Comparison of ENCODE assay signal across 17 mouse cellular contexts in the genomic region with DNA sequence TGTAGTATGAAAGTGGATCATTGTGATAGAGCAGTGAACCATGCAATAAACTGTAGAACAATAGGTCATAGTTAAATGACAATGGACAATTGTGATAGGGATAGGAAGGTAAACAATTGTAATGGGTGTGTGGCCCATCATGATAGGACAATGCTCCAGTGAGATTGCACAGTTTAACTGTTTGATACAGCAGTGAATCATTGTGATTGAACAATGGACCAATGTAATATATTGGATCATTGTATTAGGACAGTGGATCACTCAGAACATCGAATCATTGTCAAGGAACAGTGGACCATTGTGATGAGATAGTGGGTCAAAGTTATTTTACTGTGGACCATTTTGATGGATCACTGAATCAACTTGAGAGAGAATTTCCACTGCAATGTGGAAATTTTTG.
"Had no signal": no experiment of that assay in that cellular context is flagged by ENCODE, and none has a peak within 500 bp of the region (broad histone marks: within the 10 kb centered on the region; RNA-seq: fewer than 3 reads in every experiment).

No protein-coding gene starts in this region.

- H3K4me1 ChIP-seq: lung, embryonic 15.5 days; megakaryocyte, embryonic 14.5 days; midbrain, embryonic 13.5 days; midbrain, embryonic 15.5 days; neural tube, embryonic 12.5 days had no signal

- H3K27me3 ChIP-seq: lung, embryonic 15.5 days; megakaryocyte, embryonic 14.5 days; midbrain, embryonic 13.5 days; midbrain, embryonic 15.5 days; neural tube, embryonic 12.5 days had no signal

- H3K9me3 ChIP-seq: lung, embryonic 15.5 days; megakaryocyte, embryonic 14.5 days; midbrain, embryonic 13.5 days; midbrain, embryonic 15.5 days; neural tube, embryonic 12.5 days had no signal

- H3K4me2 ChIP-seq: lung, embryonic 15.5 days; midbrain, embryonic 11.5 days; midbrain, embryonic 13.5 days; midbrain, embryonic 15.5 days; neural tube, embryonic 12.5 days had no signal

- H3K9ac ChIP-seq: liver, postnatal 0 days; lung, embryonic 15.5 days; midbrain, embryonic 13.5 days; midbrain, embryonic 15.5 days; neural tube, embryonic 12.5 days had no signal

- ATAC-seq: liver, postnatal 0 days; lung, postnatal 0 days; midbrain, embryonic 13.5 days; midbrain, embryonic 15.5 days had no signal

- H3K36me3 ChIP-seq: lung, embryonic 15.5 days; midbrain, embryonic 13.5 days; midbrain, embryonic 15.5 days; neural tube, embryonic 12.5 days had no signal

- H3K27ac ChIP-seq: lung, embryonic 15.5 days; macrophage; midbrain, embryonic 13.5 days; midbrain, embryonic 15.5 days; neural tube, embryonic 12.5 days had no signal

- DNase-seq: liver, postnatal 0 days; lung, adult 2 months; lung, postnatal 14 days; lung, postnatal 36 days; right cerebral cortex, postnatal 14 days; spleen, adult 18-20 months; thymus, adult 18-20 months; thymus, postnatal 14 days; thymus, postnatal 36 days had no signal

- H3K4me3 ChIP-seq: lung, embryonic 15.5 days; megakaryocyte, embryonic 14.5 days; midbrain, embryonic 13.5 days; midbrain, embryonic 15.5 days; neural tube, embryonic 12.5 days had no signal
